Mouse (Mus musculus) megakaryocyte, embryonic 14.5 days (primary cell): ENCODE measurements around the gene Wdr49. TPM values are rescaled to one million over a fixed set of nuclear protein-coding genes. Genes with fewer than 3 reads are reported as not detected.

Experiments used
- H3K27me3 ChIP-seq: replicated peaks from 2 replicates; pipeline ENCODE3; 2012; ENCODE audit warnings: inconsistent platforms
- H3K36me3 ChIP-seq: replicated peaks from 2 replicates; pipeline ENCODE3; 2012; ENCODE audit warnings: low read length, inconsistent platforms, mixed read lengths
- H3K4me1 ChIP-seq: 2 replicates; pipeline ENCODE4 v1.6.1; 2012; ENCODE audit warnings: inconsistent platforms
- H3K4me3 ChIP-seq: replicated peaks from 2 replicates; pipeline ENCODE3; 2012; ENCODE audit warnings: moderate library complexity, mild to moderate bottlenecking, inconsistent platforms
- H3K9me3 ChIP-seq: 2 replicates; pipeline ENCODE4 v1.6.1; 2012; ENCODE audit warnings: inconsistent platforms
- FLI1 ChIP-seq: IDR thresholded peaks from 2 replicates; pipeline ENCODE4 v1.6.1; 2012; ENCODE audit warnings: low read length, inconsistent platforms, mixed read lengths
- GATA1 ChIP-seq: IDR thresholded peaks from 3 replicates; pipeline ENCODE4 v1.6.1; 2012; ENCODE audit warnings: mixed read lengths, low read length, inconsistent platforms, borderline replicate concordance
- polyA plus RNA-seq: library from polyadenylated mRNA; stranded (reverse); fragments of >175 nt; gene quantifications from 2 replicates; pipeline ENCODE4 v1.2.3, GENCODE M21; 2012; ENCODE audit warnings: low replicate concordance; ENCODE audit not compliant: insufficient read depth

Gene Wdr49
- not detected in 2 replicates for polyA plus RNA-seq

- TF ChIP-seq GATA1 (no peak), FLI1 (no peak)
- no peak within 1 kb of the TSS for H3K4me3 ChIP-seq
- H3K4me1 ChIP-seq: no peaks in the 10 kb centered on the region
- H3K27me3 ChIP-seq: no peaks in the 10 kb centered on the region
- no peaks in the 10 kb centered on the region for H3K9me3 ChIP-seq
- H3K36me3 ChIP-seq: no peaks in the 10 kb centered on the region
These were observed at the start of gene Wdr49 for GRCm38 (mm10) chr3:75482056-75482455. TSS of gene Wdr49 (minus strand) at chr3:75482156.

GRCm38 (mm10) chr3:75531074-75531473 is 49.1 kb upstream of the Wdr49 start:
- H3K4me3 ChIP-seq: no peak overlapping the region
- no peak for TF ChIP-seq FLI1
- H3K9me3 ChIP-seq: no peaks in the 10 kb centered on the region
- peaks cover 96% of the 10 kb centered on the region for H3K36me3 ChIP-seq
- H3K27me3 ChIP-seq: no peaks in the 10 kb centered on the region
- H3K4me1 ChIP-seq: peaks cover 40% of the 10 kb centered on the region

- peaks cover 11% of the 10 kb centered on the region for H3K4me1 ChIP-seq
- no peaks in the 10 kb centered on the region for H3K9me3 ChIP-seq
- peaks cover 99% of the 10 kb centered on the region for H3K36me3 ChIP-seq
- H3K27me3 ChIP-seq: no peaks in the 10 kb centered on the region
- H3K4me3 ChIP-seq: no peak overlapping the region
- no peak for TF ChIP-seq FLI1
- TF ChIP-seq GATA1: no peak
These were observed 40.6 kb upstream of the Wdr49 start for GRCm38 (mm10) chr3:75522527-75522926.

- H3K4me1 ChIP-seq: peaks cover 11% of the 10 kb centered on the region
- no peak for TF ChIP-seq GATA1
- no peak for TF ChIP-seq FLI1
- H3K9me3 ChIP-seq: no peaks in the 10 kb centered on the region
- no peak overlapping the region for H3K4me3 ChIP-seq
- H3K36me3 ChIP-seq: peaks cover 92% of the 10 kb centered on the region
- no peaks in the 10 kb centered on the region for H3K27me3 ChIP-seq
These were observed 39.4 kb upstream of the Wdr49 start for GRCm38 (mm10) chr3:75521314-75521713.

GRCm38 (mm10) chr3:75517631-75518250 is 35.8 kb upstream of the Wdr49 start:
- Histone ChIP-seq H3K36me3 (peaks cover 85% of the 10 kb centered on the region), H3K4me3 (no peak overlapping the region), H3K9me3 (no peaks in the 10 kb centered on the region), H3K4me1 (peaks cover 6% of the 10 kb centered on the region), H3K27me3 (no peaks in the 10 kb centered on the region)
- TF ChIP-seq GATA1 (no peak), FLI1 (no peak)

- no peaks in the 10 kb centered on the region for H3K27me3 ChIP-seq
- TF ChIP-seq GATA1 (no peak), FLI1 (no peak)
- peak overlapping the region; percentile 80 for H3K4me3 ChIP-seq
- H3K36me3 ChIP-seq: no peaks in the 10 kb centered on the region
- peaks cover 18% of the 10 kb centered on the region for H3K4me1 ChIP-seq
- H3K9me3 ChIP-seq: no peaks in the 10 kb centered on the region
These were observed 17.3 kb upstream of the Wdr49 start for GRCm38 (mm10) chr3:75498961-75499960.

- no peak overlapping the region for H3K4me3 ChIP-seq
- H3K36me3 ChIP-seq: no peaks in the 10 kb centered on the region
- H3K4me1 ChIP-seq: no peaks in the 10 kb centered on the region
- no peaks in the 10 kb centered on the region for H3K27me3 ChIP-seq
- no peaks in the 10 kb centered on the region for H3K9me3 ChIP-seq
- TF ChIP-seq FLI1: no peak
- no peak for TF ChIP-seq GATA1
These were observed 11.0 kb upstream of the Wdr49 start for GRCm38 (mm10) chr3:75492913-75493312.

GRCm38 (mm10) chr3:75475106-75475505 is 6.8 kb downstream of the Wdr49 start:
- TF ChIP-seq FLI1: no peak
- no peak for TF ChIP-seq GATA1
- Histone ChIP-seq H3K36me3 (no peaks in the 10 kb centered on the region), H3K27me3 (peaks cover 2% of the 10 kb centered on the region), H3K4me1 (no peaks in the 10 kb centered on the region), H3K9me3 (no peaks in the 10 kb centered on the region), H3K4me3 (no peak overlapping the region)

- no peak for TF ChIP-seq FLI1
- TF ChIP-seq GATA1: no peak
- Histone ChIP-seq H3K36me3 (no peaks in the 10 kb centered on the region), H3K9me3 (no peaks in the 10 kb centered on the region), H3K4me1 (no peaks in the 10 kb centered on the region), H3K27me3 (peaks cover 2% of the 10 kb centered on the region), H3K4me3 (no peak overlapping the region)
These were observed 7.3 kb downstream of the Wdr49 start for GRCm38 (mm10) chr3:75474657-75475056.

- H3K4me3 ChIP-seq: no peak overlapping the region
- no peaks in the 10 kb centered on the region for H3K9me3 ChIP-seq
- no peaks in the 10 kb centered on the region for H3K4me1 ChIP-seq
- H3K36me3 ChIP-seq: no peaks in the 10 kb centered on the region
- H3K27me3 ChIP-seq: no peaks in the 10 kb centered on the region
- no peak for TF ChIP-seq GATA1
- TF ChIP-seq FLI1: no peak
These were observed 13.8 kb downstream of the Wdr49 start for GRCm38 (mm10) chr3:75468154-75468553.
